20 mouse cellular contexts compared by ENCODE assay signal in the genomic region with DNA sequence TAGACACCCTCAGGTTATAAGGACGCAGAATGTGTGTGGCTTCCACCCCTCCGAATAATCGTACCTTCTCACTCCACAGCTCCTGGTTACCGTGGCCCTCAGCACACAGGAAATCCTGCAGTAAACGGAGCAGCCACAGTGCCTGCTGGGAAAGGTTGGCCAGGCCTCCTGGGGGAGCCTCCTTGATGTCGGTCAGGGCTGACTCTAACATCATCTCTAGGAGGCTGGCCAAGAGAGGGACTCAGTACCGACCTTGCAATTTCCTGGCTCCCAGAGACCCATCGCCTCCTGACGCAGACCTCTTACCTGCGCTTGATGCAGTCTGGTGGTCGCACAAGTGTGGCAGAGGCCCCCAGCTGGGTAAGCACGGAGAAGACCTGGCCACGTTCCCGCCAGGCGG. TPM values are rescaled to one million over a fixed set of nuclear protein-coding genes. Genes with fewer than 3 reads are reported as not detected.
DNase-seq lines count a peak whose midpoint lies in the region; ATAC-seq and TF ChIP-seq lines count a peak whose summit lies in the region.
"Had no signal": no experiment of that assay in that cellular context is flagged by ENCODE, and none has a peak within 500 bp of the region (broad histone marks: within the 10 kb centered on the region; RNA-seq: fewer than 3 reads in every experiment).

No protein-coding gene starts in this region.

- H3K27ac ChIP-seq in neural tube, embryonic 12.5 days: no peak overlapping the region
- H3K27ac ChIP-seq in neural tube, embryonic 15.5 days (replicated peaks): no peak overlapping the region
- H3K27ac ChIP-seq in embryonic facial prominence, embryonic 10.5 days (replicated peaks): no peak overlapping the region
- H3K27ac ChIP-seq in midbrain, postnatal 0 days (ENCODE audit: low read depth, low read length): no peak overlapping the region
- H3K27ac ChIP-seq: forebrain, embryonic 10.5 days; forebrain, embryonic 13.5 days; heart, adult 2 months; hindbrain, embryonic 12.5 days; hindbrain, embryonic 15.5 days had no signal

- no peak for ATAC-seq in neural tube, embryonic 12.5 days (ENCODE audit: low FRiP score, low read depth)
- no peak for ATAC-seq in neural tube, embryonic 15.5 days (ENCODE audit: low FRiP score)
- no peak for ATAC-seq in midbrain, postnatal 0 days (ENCODE audit: low FRiP score)
- ATAC-seq: CD4-positive, CD25-positive, alpha-beta regulatory T cell, adult 4 months; intestine, postnatal 0 days; Patski had no signal

- 82% methylated on average over 15 of the region's 15 CpGs for WGBS in neural tube, embryonic 12.5 days
- WGBS in neural tube, embryonic 15.5 days: 85% methylated on average over 15 of the region's 15 CpGs
- WGBS in embryonic facial prominence, embryonic 10.5 days: 81% methylated on average over 15 of the region's 15 CpGs
- 86% methylated on average over 15 of the region's 15 CpGs for WGBS in midbrain, postnatal 0 days

- TF ChIP-seq CTCF in midbrain, postnatal 0 days (IDR thresholded peaks at IDR 0.05): no peak

- H3K4me2 ChIP-seq in neural tube, embryonic 12.5 days (replicated peaks): no peak overlapping the region
- no peak overlapping the region for H3K4me2 ChIP-seq in neural tube, embryonic 15.5 days
- H3K4me2 ChIP-seq in midbrain, postnatal 0 days (ENCODE audit: low read depth, low read length, poor library complexity, severe bottlenecking): no peak overlapping the region

- H3K9ac ChIP-seq in neural tube, embryonic 12.5 days: 0 out of 2 replicates have a peak overlapping the region, but pooled peaks have one; percentile 17
- H3K9ac ChIP-seq in neural tube, embryonic 15.5 days (replicated peaks): no peak overlapping the region
- no peak overlapping the region for H3K9ac ChIP-seq in midbrain, postnatal 0 days (replicated peaks; ENCODE audit: low read length, poor library complexity, severe bottlenecking)

- 0 out of 2 replicates have a peak, but pooled peaks cover 6% of the 10 kb centered on the region for H3K4me1 ChIP-seq in neural tube, embryonic 12.5 days
- H3K4me1 ChIP-seq in neural tube, embryonic 15.5 days: peaks cover 10% of the 10 kb centered on the region
- H3K4me1 ChIP-seq in embryonic facial prominence, embryonic 10.5 days: peaks cover 29% of the 10 kb centered on the region
- H3K4me1 ChIP-seq in midbrain, postnatal 0 days (ENCODE audit: insufficient read depth, low read length): no peaks in the 10 kb centered on the region

- DNase-seq in adrenal gland, postnatal 14 days: peak; percentile 57
- no peak for DNase-seq in adrenal gland, postnatal 4 days (ENCODE audit: low spot score in 2 of 2)
- DNase-seq in embryonic facial prominence, embryonic 10.5 days (ENCODE audit: low spot score): no peak
- DNase-seq in midbrain, postnatal 0 days (ENCODE audit: low spot score): no peak
- DNase-seq: cerebellum, adult 18-20 months; cerebellum, adult 9-10 months; cerebellum, postnatal 36 days; gastrocnemius, postnatal 10 days; gastrocnemius, postnatal 36 days; heart, adult 2 months had no signal

- H3K36me3 ChIP-seq in neural tube, embryonic 12.5 days: no peaks in the 10 kb centered on the region; the same call in 1 of the 2 replicates
- H3K36me3 ChIP-seq in neural tube, embryonic 15.5 days: peaks cover 5% of the 10 kb centered on the region
- H3K36me3 ChIP-seq in embryonic facial prominence, embryonic 10.5 days (replicated peaks): peaks cover 6% of the 10 kb centered on the region; the same call in 1 of the 2 replicates
- peaks cover 30% of the 10 kb centered on the region for H3K36me3 ChIP-seq in midbrain, postnatal 0 days (ENCODE audit: insufficient read depth, low read length)
- H3K36me3 ChIP-seq: hindbrain, embryonic 12.5 days had no signal

- no peak overlapping the region for H3K4me3 ChIP-seq in neural tube, embryonic 12.5 days
- no peak overlapping the region for H3K4me3 ChIP-seq in neural tube, embryonic 15.5 days (replicated peaks)
- 0 out of 2 replicates have a peak overlapping the region, but pooled peaks have one; percentile 4 for H3K4me3 ChIP-seq in embryonic facial prominence, embryonic 10.5 days
- no peak overlapping the region for H3K4me3 ChIP-seq in midbrain, postnatal 0 days (ENCODE audit: low read depth, low read length)
- H3K4me3 ChIP-seq: heart, adult 2 months had no signal

- peaks cover 28% of the 10 kb centered on the region for H3K27me3 ChIP-seq in neural tube, embryonic 12.5 days (replicated peaks)
- peaks cover 6% of the 10 kb centered on the region for H3K27me3 ChIP-seq in neural tube, embryonic 15.5 days (replicated peaks)
- peaks cover 88% of the 10 kb centered on the region for H3K27me3 ChIP-seq in embryonic facial prominence, embryonic 10.5 days (replicated peaks; ENCODE audit: low read depth, poor library complexity, severe bottlenecking)
- H3K27me3 ChIP-seq in midbrain, postnatal 0 days (ENCODE audit: insufficient read depth, low read length): no peaks in the 10 kb centered on the region
- H3K27me3 ChIP-seq: Patski had no signal

- no peaks in the 10 kb centered on the region for H3K9me3 ChIP-seq in neural tube, embryonic 12.5 days
- no peaks in the 10 kb centered on the region for H3K9me3 ChIP-seq in neural tube, embryonic 15.5 days (replicated peaks)
- H3K9me3 ChIP-seq in embryonic facial prominence, embryonic 10.5 days: no peaks in the 10 kb centered on the region
- no peaks in the 10 kb centered on the region for H3K9me3 ChIP-seq in midbrain, postnatal 0 days (ENCODE audit: low read length)
- H3K9me3 ChIP-seq: forebrain, embryonic 10.5 days; forebrain, embryonic 13.5 days; G1E; hindbrain, embryonic 12.5 days; hindbrain, embryonic 15.5 days had no signal

RNA-seq across cellular contexts. Expression of a gene that starts 8.4 kb away (rescaled TPM):
- 8.4 and 10.5 TPM in 2 replicates for total RNA-seq in adrenal gland, postnatal 14 days (2021)
- 10 to 100 TPM; 16.0 to 17.9 TPM for total RNA-seq in adrenal gland, postnatal 4 days (2021)
- 41.2 and 42.7 TPM in 2 replicates for polyA plus RNA-seq in neural tube, embryonic 12.5 days (2016; fragmentation: Nextera tagmentation; extraction: Ambion mirVana)
- 24.9 and 26.0 TPM in 2 replicates for polyA plus RNA-seq in neural tube, embryonic 15.5 days (2015; fragmentation: Nextera tagmentation; extraction: Ambion mirVana)
- 37.8 and 39.3 TPM in 2 replicates for polyA plus RNA-seq in embryonic facial prominence, embryonic 10.5 days (2016; fragmentation: Nextera tagmentation; extraction: Ambion mirVana)
- 20.9 and 23.2 TPM in 2 replicates for total RNA-seq in midbrain, postnatal 0 days (2014; rRNA removed)
- 17.4 and 20.6 TPM in 2 replicates for polyA plus RNA-seq in midbrain, postnatal 0 days (2015; fragmentation: Nextera tagmentation; extraction: Ambion mirVana)

RNA-seq across cellular contexts. Expression of a gene that starts 21.3 kb away (rescaled TPM):
- total RNA-seq in adrenal gland, postnatal 14 days (2021): 9.1 and 15.4 TPM in 2 replicates
- 10 to 100 TPM in 1 of 2 experiments, 1 to 10 TPM in 1; 8.9 to 11.8 TPM for total RNA-seq in adrenal gland, postnatal 4 days (2021)
- polyA plus RNA-seq in neural tube, embryonic 12.5 days (2016; fragmentation: Nextera tagmentation; extraction: Ambion mirVana): 1.6 and 2.6 TPM in 2 replicates
- polyA plus RNA-seq in neural tube, embryonic 15.5 days (2015; fragmentation: Nextera tagmentation; extraction: Ambion mirVana): 3.1 and 5.9 TPM in 2 replicates
- 1.9 and 2.0 TPM in 2 replicates for polyA plus RNA-seq in embryonic facial prominence, embryonic 10.5 days (2016; fragmentation: Nextera tagmentation; extraction: Ambion mirVana)
- 9.3 and 11.5 TPM in 2 replicates for total RNA-seq in midbrain, postnatal 0 days (2014; rRNA removed)
- 3.9 and 4.0 TPM in 2 replicates for polyA plus RNA-seq in midbrain, postnatal 0 days (2015; fragmentation: Nextera tagmentation; extraction: Ambion mirVana)

RNA-seq across cellular contexts. Expression of a gene that starts 23.6 kb away (rescaled TPM):
- 60.4 and 79.3 TPM in 2 replicates for total RNA-seq in adrenal gland, postnatal 14 days (2021)
- total RNA-seq in adrenal gland, postnatal 4 days (2021): 10 to 100 TPM; 65.9 to 74.9 TPM
- polyA plus RNA-seq in neural tube, embryonic 12.5 days (2016; fragmentation: Nextera tagmentation; extraction: Ambion mirVana): 125 and 133 TPM in 2 replicates
- polyA plus RNA-seq in neural tube, embryonic 15.5 days (2015; fragmentation: Nextera tagmentation; extraction: Ambion mirVana): 96.3 and 112 TPM in 2 replicates
- polyA plus RNA-seq in embryonic facial prominence, embryonic 10.5 days (2016; fragmentation: Nextera tagmentation; extraction: Ambion mirVana): 174 and 177 TPM in 2 replicates
- 25.0 and 51.6 TPM in 2 replicates for total RNA-seq in midbrain, postnatal 0 days (2014; rRNA removed)
- polyA plus RNA-seq in midbrain, postnatal 0 days (2015; fragmentation: Nextera tagmentation; extraction: Ambion mirVana): 102 and 106 TPM in 2 replicates
